Mouse (Mus musculus) ovary, postnatal 14 days (tissue): Measurements from ENCODE around the gene Rae1.

Experiments
- DNase-seq: peaks from one replicate; pipeline ENCODE4 v3.0.0; 2022; ENCODE audit warnings: low spot score

The Rae1 gene

GRCm38 (mm10) chr2:173049231-173049630 lies 49.3 kb downstream of the Rae1 start:
- DNase-seq = no peak

GRCm38 (mm10) chr2:173049817-173050216 lies 49.9 kb downstream of the Rae1 start:
- no peak for DNase-seq

- no peak for DNase-seq
Measured at GRCm38 (mm10) chr2:173050604-173051382, 50.9 kb downstream of the Rae1 start.

DNA sequence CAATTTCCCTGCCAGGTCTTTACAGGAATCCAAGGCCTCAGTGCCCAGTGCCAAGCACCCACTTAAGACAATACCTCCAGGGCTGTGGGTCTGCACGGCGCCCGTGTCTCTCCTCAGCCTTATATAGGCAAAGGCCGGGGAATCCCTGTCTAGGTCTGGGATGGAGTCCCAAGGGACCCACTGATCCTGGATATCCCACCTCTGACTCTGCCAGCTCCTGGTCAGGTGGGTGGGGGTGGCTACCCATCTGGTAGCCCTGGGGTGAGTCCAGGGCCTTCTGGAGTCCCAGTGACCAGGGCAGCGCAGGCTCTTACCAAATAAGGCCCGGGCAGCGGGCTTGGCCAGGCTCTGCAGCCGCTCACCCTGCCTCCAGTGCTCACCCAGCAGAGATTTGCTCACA lies 53.0 kb downstream of the Rae1 start:
- no peak for DNase-seq

GRCm38 (mm10) chr2:173053846-173054245 lies 53.9 kb downstream of the Rae1 start:
- no peak for DNase-seq

DNA sequence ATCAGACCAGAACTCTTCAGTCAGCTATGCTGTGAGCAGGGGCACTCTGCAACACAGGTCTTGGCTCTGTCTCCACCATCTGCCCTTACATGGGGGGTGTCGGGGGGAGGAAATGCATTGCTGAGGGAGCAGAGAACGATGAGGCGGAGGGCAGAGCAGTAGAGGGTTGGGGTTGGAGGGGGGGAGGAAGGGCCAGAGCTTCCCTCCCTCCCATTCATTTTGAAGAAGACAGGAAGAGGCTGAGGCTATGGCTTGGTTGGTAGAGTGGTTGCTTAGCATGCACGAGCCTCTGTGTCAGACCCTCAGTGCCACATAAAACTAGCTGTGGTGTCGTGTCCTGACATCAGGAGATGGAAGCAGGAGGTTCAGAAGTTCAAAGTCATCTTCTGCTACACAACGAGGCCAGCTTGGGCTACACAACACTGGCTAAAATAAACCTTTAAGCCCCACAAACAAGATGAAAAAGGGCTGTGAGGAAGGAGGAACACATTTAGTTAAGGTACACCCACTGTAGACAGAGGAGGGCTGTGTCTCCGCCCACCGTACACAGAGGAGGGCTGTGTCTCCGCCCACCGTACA lies 56.5 kb downstream of the Rae1 start:
- no peak for DNase-seq

DNA sequence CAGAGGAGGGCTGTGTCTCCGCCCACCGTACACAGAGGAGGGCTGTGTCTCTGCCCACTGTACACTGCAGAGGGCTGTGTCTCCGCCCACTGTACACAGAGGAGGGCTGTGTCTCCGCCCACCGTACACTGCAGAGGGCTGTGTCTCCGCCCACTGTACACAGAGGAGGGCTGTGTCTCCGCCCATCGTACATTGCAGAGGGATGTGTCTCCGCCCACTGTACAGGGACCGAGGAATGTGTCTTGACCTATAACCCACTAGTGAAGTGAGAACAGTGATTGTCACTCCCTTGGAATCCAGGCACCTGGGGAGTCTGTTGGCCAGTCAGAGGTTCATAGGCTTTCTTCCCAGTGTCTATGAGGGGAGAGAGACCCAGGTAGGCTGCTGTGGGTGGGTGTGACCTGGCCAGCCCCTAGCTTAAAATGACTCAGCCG lies 57.0 kb downstream of the Rae1 start:
- DNase-seq = no peak

DNA sequence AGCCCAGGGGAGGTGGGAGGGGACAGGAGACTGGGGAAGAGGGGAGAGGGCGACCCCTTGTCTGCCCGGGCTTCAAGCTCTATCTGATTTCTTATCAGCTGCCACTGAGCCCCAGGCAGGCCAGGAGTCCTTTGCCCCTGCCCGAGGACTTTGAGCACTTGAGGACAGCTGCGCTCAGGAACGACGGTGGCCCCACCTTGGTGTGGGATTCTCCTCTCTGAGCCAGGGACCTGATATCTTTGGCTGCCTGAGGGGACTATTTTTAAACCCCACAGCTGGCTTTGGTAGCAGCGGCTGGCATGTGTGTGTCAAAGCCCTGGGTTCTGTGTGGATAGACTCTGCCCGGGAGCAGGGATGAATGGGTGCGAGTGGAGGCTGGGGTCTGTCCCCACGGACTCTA lies 57.7 kb downstream of the Rae1 start:
- DNase-seq = no peak

- DNase-seq = no peak
Measured at GRCm38 (mm10) chr2:173058263-173058662, 58.3 kb downstream of the Rae1 start.

DNA sequence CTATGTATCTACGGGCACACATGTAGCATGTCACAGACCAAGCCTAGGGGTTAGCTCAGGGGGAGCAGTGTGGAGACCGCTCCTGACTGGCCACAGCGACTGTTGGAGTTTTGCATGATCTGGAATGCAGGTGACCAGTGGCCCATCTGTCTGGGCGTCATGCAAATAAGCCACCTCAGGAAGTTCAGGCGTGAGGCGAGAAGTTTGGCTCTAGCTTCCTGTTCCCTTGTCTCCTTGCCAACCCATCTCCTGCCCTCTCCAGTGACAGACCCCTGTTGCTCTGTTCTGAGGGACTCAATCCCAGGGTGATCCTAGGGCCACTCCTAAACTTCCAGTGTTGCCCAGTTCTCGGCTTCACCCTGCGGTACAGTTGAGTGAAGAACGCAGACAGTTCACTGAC lies 60.5 kb downstream of the Rae1 start:
- no peak for DNase-seq

DNA sequence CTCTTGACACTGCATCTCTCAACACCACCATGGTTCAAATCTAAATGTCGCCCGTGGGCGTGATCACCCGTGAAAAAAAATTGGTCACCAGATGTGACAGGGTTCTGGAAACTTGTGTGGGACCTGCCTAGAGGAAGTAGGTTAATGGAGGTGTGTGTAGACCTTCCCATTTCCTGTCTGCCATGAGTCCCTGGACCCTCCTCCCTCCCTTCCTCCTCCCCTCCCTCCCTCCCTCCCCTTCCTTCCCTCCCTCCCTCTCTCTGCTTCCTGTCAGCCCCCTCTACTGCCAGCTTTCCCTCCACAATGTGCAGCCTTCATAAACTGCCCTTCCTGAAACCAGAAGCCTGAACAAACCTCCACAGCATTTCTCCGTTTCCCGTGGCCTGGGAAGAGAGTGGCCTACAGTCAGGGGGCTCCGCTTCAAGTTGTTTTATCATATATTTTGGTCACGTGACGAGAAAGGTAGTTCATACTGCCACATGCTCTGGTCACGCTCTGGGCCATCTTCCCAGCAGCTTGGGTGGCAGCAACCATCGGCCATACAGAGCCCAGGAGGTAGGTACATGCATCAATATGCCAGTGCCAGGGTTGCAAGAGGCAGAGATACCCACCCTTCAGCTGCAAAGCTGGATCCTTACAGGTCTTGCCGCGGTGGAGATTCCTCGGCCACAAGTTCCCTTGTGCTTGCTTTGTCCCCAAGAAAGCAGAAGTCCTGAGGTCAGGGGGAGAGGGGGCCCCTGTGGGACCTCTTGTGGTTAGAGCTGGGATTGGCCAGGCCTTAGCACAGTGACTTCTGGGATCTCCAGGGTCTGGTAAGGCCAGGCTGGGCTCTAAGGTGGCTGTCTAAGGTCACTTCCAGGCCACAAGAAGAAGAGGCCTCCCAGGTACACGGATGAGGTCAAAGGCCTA lies 61.8 kb downstream of the Rae1 start:
- DNase-seq = no peak

DNA sequence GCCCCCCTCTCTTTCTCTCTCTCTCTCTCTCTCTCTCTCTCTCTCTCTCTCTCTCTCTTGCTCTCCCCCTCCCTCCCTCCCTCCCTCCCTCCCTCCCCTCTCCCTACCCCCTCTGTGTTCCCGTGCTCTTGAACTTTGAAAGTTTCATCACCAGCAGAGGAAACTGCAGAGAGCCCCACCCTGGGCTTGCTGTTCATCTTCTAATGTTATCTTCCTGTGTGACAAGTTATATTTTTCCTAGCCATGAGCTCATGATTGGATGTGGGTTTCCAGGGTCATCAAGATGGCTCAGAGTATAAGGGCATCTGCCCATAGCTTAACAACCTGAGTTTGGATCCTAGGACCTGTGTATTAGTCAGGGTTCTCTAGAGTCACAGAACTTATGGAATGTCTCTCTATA lies 63.3 kb downstream of the Rae1 start:
- no peak for DNase-seq

DNA sequence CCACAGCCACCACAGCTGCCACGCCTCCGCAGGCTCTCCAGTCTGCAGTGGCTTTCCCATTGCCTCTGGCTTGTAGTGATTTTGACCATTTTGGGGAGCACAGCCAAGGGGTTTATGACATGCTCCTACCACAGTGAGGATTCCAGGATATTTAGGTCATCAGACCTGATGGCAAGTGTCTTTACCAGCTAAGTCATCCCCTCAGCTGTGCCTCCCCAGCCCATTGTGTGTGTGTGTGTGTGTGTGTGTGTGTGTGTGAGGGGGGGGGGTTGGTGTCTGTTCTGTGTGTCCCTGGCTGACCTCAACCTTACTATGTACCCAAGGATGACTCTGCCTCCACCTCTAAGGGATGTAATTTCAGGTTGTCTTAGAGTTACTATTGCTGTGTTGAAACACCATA lies 64.9 kb downstream of the Rae1 start:
- no peak for DNase-seq
